Mouse (Mus musculus): ENCODE measurements around the gene Herpud1. TPM values are rescaled to one million over a fixed set of nuclear protein-coding genes. Genes with fewer than 3 reads are reported as not detected.

Gene Herpud1
- polyA plus RNA-seq, 1 experiment from 2014 or later, result 78.0 TPM

- H3K4me1 ChIP-seq (replicated peaks; ENCODE audit: control insufficient read depth, insufficient read depth, low read length), result peaks cover 8% of the 10 kb centered on the region
- WGBS, result 93% methylated on average over 15 of the region's 15 CpGs
Measured at GRCm38 (mm10) chr8:94435397-94436111, 49.3 kb downstream of the Herpud1 start.

GRCm38 (mm10) chr8:94436112-94436572 is 49.9 kb downstream of the Herpud1 start:
- no peak overlapping the region for H3K4me2 ChIP-seq (ENCODE audit: low read length)
- H3K4me1 ChIP-seq (replicated peaks; ENCODE audit: control insufficient read depth, insufficient read depth, low read length), result peaks cover 8% of the 10 kb centered on the region
- 0 out of 2 replicates have a peak, but pooled peaks cover 9% of the 10 kb centered on the region for H3K27me3 ChIP-seq (replicated peaks; ENCODE audit: control insufficient read depth, insufficient read depth, low read length)
- no peaks in the 10 kb centered on the region for H3K36me3 ChIP-seq (ENCODE audit: control insufficient read depth, insufficient read depth)
- 91% methylated on average over 5 of the region's 5 CpGs for WGBS
- no peaks in the 10 kb centered on the region for H3K9me3 ChIP-seq (ENCODE audit: control insufficient read depth, low read length)
- H3K27ac ChIP-seq (ENCODE audit: low read length), result no peak overlapping the region
- no peak overlapping the region for H3K4me3 ChIP-seq (replicated peaks; ENCODE audit: low read length)
- no peak overlapping the region for H3K9ac ChIP-seq (replicated peaks; ENCODE audit: low read depth, low read length)
- ATAC-seq, result no peak

More at GRCm38 (mm10) chr8:94435397-94436111, 49.3 kb downstream of the Herpud1 start:
- H3K4me2 ChIP-seq (ENCODE audit: low read length), result no peak overlapping the region
- H3K27me3 ChIP-seq (replicated peaks; ENCODE audit: control insufficient read depth, insufficient read depth, low read length), result 0 out of 2 replicates have a peak, but pooled peaks cover 9% of the 10 kb centered on the region
- no peaks in the 10 kb centered on the region for H3K36me3 ChIP-seq (ENCODE audit: control insufficient read depth, insufficient read depth)
- H3K9me3 ChIP-seq (ENCODE audit: control insufficient read depth, low read length), result no peaks in the 10 kb centered on the region
- no peak for ATAC-seq
- H3K27ac ChIP-seq (ENCODE audit: low read length), result no peak overlapping the region
- no peak overlapping the region for H3K9ac ChIP-seq (replicated peaks; ENCODE audit: low read depth, low read length)
- H3K4me3 ChIP-seq (replicated peaks; ENCODE audit: low read length), result no peak overlapping the region

GRCm38 (mm10) chr8:94436900-94437299 is 50.7 kb downstream of the Herpud1 start:
- no peak overlapping the region for H3K4me2 ChIP-seq (ENCODE audit: low read length)
- 0 out of 2 replicates have a peak, but pooled peaks cover 9% of the 10 kb centered on the region for H3K27me3 ChIP-seq (replicated peaks; ENCODE audit: control insufficient read depth, insufficient read depth, low read length)
- no peak overlapping the region for H3K9ac ChIP-seq (replicated peaks; ENCODE audit: low read depth, low read length)
- WGBS, result 76% methylated on average over 3 of the region's 3 CpGs
- H3K36me3 ChIP-seq (ENCODE audit: control insufficient read depth, insufficient read depth), result no peaks in the 10 kb centered on the region
- peaks cover 8% of the 10 kb centered on the region for H3K4me1 ChIP-seq (replicated peaks; ENCODE audit: control insufficient read depth, insufficient read depth, low read length)
- no peak overlapping the region for H3K4me3 ChIP-seq (replicated peaks; ENCODE audit: low read length)
- H3K27ac ChIP-seq (ENCODE audit: low read length), result no peak overlapping the region
- H3K9me3 ChIP-seq (ENCODE audit: control insufficient read depth, low read length), result no peaks in the 10 kb centered on the region
- ATAC-seq, result no peak

GRCm38 (mm10) chr8:94438659-94439058 is 52.4 kb downstream of the Herpud1 start:
- H3K9ac ChIP-seq (replicated peaks; ENCODE audit: low read depth, low read length), result no peak overlapping the region
- no peak overlapping the region for H3K4me2 ChIP-seq (ENCODE audit: low read length)
- H3K4me1 ChIP-seq (replicated peaks; ENCODE audit: control insufficient read depth, insufficient read depth, low read length), result peaks cover 8% of the 10 kb centered on the region
- 0 out of 2 replicates have a peak, but pooled peaks cover 7% of the 10 kb centered on the region for H3K27me3 ChIP-seq (replicated peaks; ENCODE audit: control insufficient read depth, insufficient read depth, low read length)
- 93% methylated on average over 5 of the region's 5 CpGs for WGBS
- H3K4me3 ChIP-seq (replicated peaks; ENCODE audit: low read length), result no peak overlapping the region
- no peak for ATAC-seq
- no peak overlapping the region for H3K27ac ChIP-seq (ENCODE audit: low read length)
- H3K36me3 ChIP-seq (ENCODE audit: control insufficient read depth, insufficient read depth), result no peaks in the 10 kb centered on the region
- H3K9me3 ChIP-seq (ENCODE audit: control insufficient read depth, low read length), result no peaks in the 10 kb centered on the region

GRCm38 (mm10) chr8:94439691-94440090 is 53.5 kb downstream of the Herpud1 start:
- no peaks in the 10 kb centered on the region for H3K4me1 ChIP-seq (replicated peaks; ENCODE audit: control insufficient read depth, insufficient read depth, low read length)
- no peak overlapping the region for H3K9ac ChIP-seq (replicated peaks; ENCODE audit: low read depth, low read length)
- no peak for ATAC-seq
- H3K27ac ChIP-seq (ENCODE audit: low read length), result no peak overlapping the region
- H3K36me3 ChIP-seq (ENCODE audit: control insufficient read depth, insufficient read depth), result no peaks in the 10 kb centered on the region
- no peak overlapping the region for H3K4me3 ChIP-seq (replicated peaks; ENCODE audit: low read length)
- no peaks in the 10 kb centered on the region for H3K9me3 ChIP-seq (ENCODE audit: control insufficient read depth, low read length)
- 0 out of 2 replicates have a peak, but pooled peaks cover 3% of the 10 kb centered on the region for H3K27me3 ChIP-seq (replicated peaks; ENCODE audit: control insufficient read depth, insufficient read depth, low read length)
- no peak overlapping the region for H3K4me2 ChIP-seq (ENCODE audit: low read length)

GRCm38 (mm10) chr8:94440389-94440788 is 54.2 kb downstream of the Herpud1 start:
- H3K27me3 ChIP-seq (replicated peaks; ENCODE audit: control insufficient read depth, insufficient read depth, low read length), result no peaks in the 10 kb centered on the region
- H3K9me3 ChIP-seq (ENCODE audit: control insufficient read depth, low read length), result no peaks in the 10 kb centered on the region
- H3K4me2 ChIP-seq (ENCODE audit: low read length), result no peak overlapping the region
- no peak overlapping the region for H3K27ac ChIP-seq (ENCODE audit: low read length)
- no peaks in the 10 kb centered on the region for H3K36me3 ChIP-seq (ENCODE audit: control insufficient read depth, insufficient read depth)
- no peaks in the 10 kb centered on the region for H3K4me1 ChIP-seq (replicated peaks; ENCODE audit: control insufficient read depth, insufficient read depth, low read length)
- WGBS, result 90% methylated on average over 1 of the region's 1 CpGs
- ATAC-seq, result no peak
- H3K4me3 ChIP-seq (replicated peaks; ENCODE audit: low read length), result no peak overlapping the region
- no peak overlapping the region for H3K9ac ChIP-seq (replicated peaks; ENCODE audit: low read depth, low read length)

GRCm38 (mm10) chr8:94441686-94442085 is 55.4 kb downstream of the Herpud1 start:
- ATAC-seq, result no peak
- no peak overlapping the region for H3K9ac ChIP-seq (replicated peaks; ENCODE audit: low read depth, low read length)
- H3K27me3 ChIP-seq (replicated peaks; ENCODE audit: control insufficient read depth, insufficient read depth, low read length), result no peaks in the 10 kb centered on the region
- 94% methylated on average over 1 of the region's 1 CpGs for WGBS
- H3K4me3 ChIP-seq (replicated peaks; ENCODE audit: low read length), result no peak overlapping the region
- no peak overlapping the region for H3K4me2 ChIP-seq (ENCODE audit: low read length)
- no peaks in the 10 kb centered on the region for H3K36me3 ChIP-seq (ENCODE audit: control insufficient read depth, insufficient read depth)
- no peaks in the 10 kb centered on the region for H3K4me1 ChIP-seq (replicated peaks; ENCODE audit: control insufficient read depth, insufficient read depth, low read length)
- H3K27ac ChIP-seq (ENCODE audit: low read length), result no peak overlapping the region
- H3K9me3 ChIP-seq (ENCODE audit: control insufficient read depth, low read length), result no peaks in the 10 kb centered on the region

- 89% methylated on average over 3 of the region's 3 CpGs for WGBS
- Histone ChIP-seq H3K4me1 (replicated peaks; ENCODE audit: control insufficient read depth, insufficient read depth, low read length) (no peaks in the 10 kb centered on the region), H3K36me3 (ENCODE audit: control insufficient read depth, insufficient read depth) (no peaks in the 10 kb centered on the region), H3K9ac (replicated peaks; ENCODE audit: low read depth, low read length) (no peak overlapping the region), H3K4me3 (replicated peaks; ENCODE audit: low read length) (no peak overlapping the region), H3K9me3 (ENCODE audit: control insufficient read depth, low read length) (no peaks in the 10 kb centered on the region), H3K27ac (ENCODE audit: low read length) (no peak overlapping the region), H3K4me2 (ENCODE audit: low read length) (no peak overlapping the region), H3K27me3 (replicated peaks; ENCODE audit: control insufficient read depth, insufficient read depth, low read length) (no peaks in the 10 kb centered on the region)
- ATAC-seq, result no peak
Measured at GRCm38 (mm10) chr8:94443153-94443552, 56.9 kb downstream of the Herpud1 start.

GRCm38 (mm10) chr8:94444480-94444879 is 58.2 kb downstream of the Herpud1 start:
- no peaks in the 10 kb centered on the region for H3K9me3 ChIP-seq (ENCODE audit: control insufficient read depth, low read length)
- H3K27me3 ChIP-seq (replicated peaks; ENCODE audit: control insufficient read depth, insufficient read depth, low read length), result no peaks in the 10 kb centered on the region
- no peaks in the 10 kb centered on the region for H3K4me1 ChIP-seq (replicated peaks; ENCODE audit: control insufficient read depth, insufficient read depth, low read length)
- H3K4me2 ChIP-seq (ENCODE audit: low read length), result no peak overlapping the region
- no peak overlapping the region for H3K27ac ChIP-seq (ENCODE audit: low read length)
- H3K36me3 ChIP-seq (ENCODE audit: control insufficient read depth, insufficient read depth), result no peaks in the 10 kb centered on the region
- H3K9ac ChIP-seq (replicated peaks; ENCODE audit: low read depth, low read length), result no peak overlapping the region
- ATAC-seq, result no peak
- no peak overlapping the region for H3K4me3 ChIP-seq (replicated peaks; ENCODE audit: low read length)
- WGBS, result 93% methylated on average over 2 of the region's 2 CpGs
